Mouse (Mus musculus): Measurements from ENCODE around the gene Gtsf2.
A peak's percentile ranks its signal among the peaks of the same experiment; 100 is the strongest.
"Not testable (repeated sequence)": the region's sequence is repeated elsewhere in the genome, so short reads cannot be mapped to it uniquely, and the experiment has no call there.

The Gtsf2 gene

GRCm38 (mm10) chr15:103448369-103448768, at the start of gene Gtsf2:
Gene Gtsf2 (minus strand): TSS chr15:103448469.
- no peak for DNase-seq

- DNase-seq, result no peak
These were observed 48.2 kb upstream of the Gtsf2 start for GRCm38 (mm10) chr15:103496204-103497140.

GRCm38 (mm10) chr15:103488336-103488735, 40.1 kb upstream of the Gtsf2 start:
- no peak for DNase-seq

GRCm38 (mm10) chr15:103486658-103487057, 38.4 kb upstream of the Gtsf2 start:
- no peak for DNase-seq

- no peak for DNase-seq
These were observed 36.8 kb upstream of the Gtsf2 start for GRCm38 (mm10) chr15:103485106-103485505.

GRCm38 (mm10) chr15:103484490-103484889, 36.2 kb upstream of the Gtsf2 start:
- DNase-seq, result no peak

- no peak for DNase-seq
These were observed 34.2 kb upstream of the Gtsf2 start for GRCm38 (mm10) chr15:103482488-103482887.

GRCm38 (mm10) chr15:103480129-103480528, 31.9 kb upstream of the Gtsf2 start:
- DNase-seq, result no peak

- no peak for DNase-seq
These were observed 30.9 kb upstream of the Gtsf2 start for GRCm38 (mm10) chr15:103479080-103479606.

GRCm38 (mm10) chr15:103473769-103474168, 25.5 kb upstream of the Gtsf2 start:
- no peak for DNase-seq

- DNase-seq, result no peak
These were observed 24.9 kb upstream of the Gtsf2 start for GRCm38 (mm10) chr15:103473182-103473581.

- DNase-seq, result no peak
These were observed 24.0 kb upstream of the Gtsf2 start for GRCm38 (mm10) chr15:103472265-103472664.

GRCm38 (mm10) chr15:103471488-103472194, 23.4 kb upstream of the Gtsf2 start:
- no peak for DNase-seq

GRCm38 (mm10) chr15:103462539-103463261, 14.4 kb upstream of the Gtsf2 start:
- no peak for DNase-seq

- DNase-seq, result no peak
These were observed 6.2 kb upstream of the Gtsf2 start for GRCm38 (mm10) chr15:103454449-103454848.

- DNase-seq, result peak; percentile 49
These were observed 5.4 kb upstream of the Gtsf2 start, which contains the start of gene Nckap1l for GRCm38 (mm10) chr15:103453551-103454218. Gene Nckap1l (plus strand): TSS chr15:103453794.

GRCm38 (mm10) chr15:103445966-103446365, 2.3 kb downstream of the Gtsf2 start:
- not testable (repeated sequence) for DNase-seq

GRCm38 (mm10) chr15:103430241-103430640, 18.0 kb downstream of the Gtsf2 start, which contains the start of gene Gtsf1:
Gene Gtsf1 (minus strand): TSS chr15:103430470.
- no peak for DNase-seq

GRCm38 (mm10) chr15:103427017-103427416, 21.3 kb downstream of the Gtsf2 start:
- DNase-seq, result no peak

- DNase-seq, result not testable (repeated sequence)
These were observed 42.7 kb downstream of the Gtsf2 start for GRCm38 (mm10) chr15:103405586-103405985.

- DNase-seq, result no peak
These were observed 46.9 kb downstream of the Gtsf2 start for GRCm38 (mm10) chr15:103401361-103401760.

GRCm38 (mm10) chr15:103393577-103393976, 54.7 kb downstream of the Gtsf2 start:
- no peak for DNase-seq

Data from lung, postnatal 10 days (tissue).